Mouse (Mus musculus) limb, embryonic 11.5 days (tissue): Measurements from ENCODE around the gene Slc39a1. TPM values are rescaled to one million over a fixed set of nuclear protein-coding genes. Genes with fewer than 3 reads are reported as not detected.

Experiments used
- ATAC-seq: fragments of 200-750 bp; cut with Nextera tagmentation; 2 replicates; pipeline ENCODE4 v1.8.0; 2017; ENCODE audit warnings: low read depth; ENCODE audit not compliant: insufficient number of reproducible peaks, low FRiP score, low TSS enrichment
- DNase-seq: peaks from one replicate; pipeline ENCODE4 v3.0.0-alpha.2; 2015; ENCODE audit warnings: low spot score
- H3K27ac ChIP-seq: fragments of 300-500 bp; sonication (generic); replicated peaks from 2 replicates; pipeline ENCODE4 v1.5.1; 2014; ENCODE audit warnings: low read depth, mild to moderate bottlenecking, low read length
- H3K27me3 ChIP-seq: fragments of 300-500 bp; sonication (generic); 2 replicates; pipeline ENCODE4 v1.6.1; 2014; ENCODE audit warnings: mild to moderate bottlenecking, low read length, mixed read lengths; ENCODE audit not compliant: control insufficient read depth, insufficient read depth
- H3K36me3 ChIP-seq: fragments of 300-500 bp; sonication (generic); 2 replicates; pipeline ENCODE4 v1.6.1; 2014; ENCODE audit warnings: mild to moderate bottlenecking, low read length, moderate library complexity, mixed read lengths; ENCODE audit not compliant: control insufficient read depth, insufficient read depth
- H3K4me1 ChIP-seq: fragments of 300-500 bp; sonication (generic); 2 replicates; pipeline ENCODE4 v1.6.1; 2014; ENCODE audit warnings: low read length, mixed read lengths; ENCODE audit not compliant: control insufficient read depth, insufficient read depth
- H3K4me2 ChIP-seq: fragments of 300-500 bp; sonication (generic); 2 replicates; pipeline ENCODE4 v1.6.1; 2014; ENCODE audit warnings: low read depth, mild to moderate bottlenecking, moderate library complexity; ENCODE audit not compliant: severe bottlenecking
- H3K4me3 ChIP-seq: fragments of 300-500 bp; sonication (generic); 2 replicates; pipeline ENCODE4 v1.5.1; 2014; ENCODE audit warnings: low read depth, low read length
- H3K9ac ChIP-seq: fragments of 300-500 bp; sonication (generic); 2 replicates; pipeline ENCODE4 v1.6.1; 2014; ENCODE audit warnings: mild to moderate bottlenecking, low read length
- H3K9me3 ChIP-seq: fragments of 300-500 bp; sonication (generic); 2 replicates; pipeline ENCODE4 v1.6.1; 2016; ENCODE audit warnings: low read length; ENCODE audit not compliant: control insufficient read depth
- WGBS: fragments of 180-500 bp; shearing (Covaris S2); extraction: QIAGEN DNeasy Blood & Tissue Kit; methylation state at CpG from one replicate; pipeline ENCODE4 v1.1.7; 2014; 5-methylcytosine and 5-hydroxymethylcytosine counted together
- polyA plus RNA-seq: library from polyadenylated mRNA; unstranded; fragments of >200 nt; fragmentation: Nextera tagmentation; extraction: Ambion mirVana; gene quantifications from 2 replicates; pipeline ENCODE4 v1.2.1, GENCODE M21; 2014

The Slc39a1 gene
- polyA plus RNA-seq, 1 experiment from 2014 or later, result 58.3 TPM

GRCm38 (mm10) chr3:90255784-90256353, 7.9 kb downstream of the Slc39a1 start:
- no peaks in the 10 kb centered on the region for H3K4me1 ChIP-seq
- no peak for ATAC-seq
- H3K27ac ChIP-seq, result no peak overlapping the region
- no peak overlapping the region for H3K9ac ChIP-seq
- H3K36me3 ChIP-seq, result peaks cover 8% of the 10 kb centered on the region
- H3K9me3 ChIP-seq, result no peaks in the 10 kb centered on the region
- no peaks in the 10 kb centered on the region for H3K27me3 ChIP-seq
- DNase-seq, result no peak
- no peak overlapping the region for H3K4me3 ChIP-seq
- no peak overlapping the region for H3K4me2 ChIP-seq
- 93% methylated on average over 14 of the region's 14 CpGs for WGBS

DNA sequence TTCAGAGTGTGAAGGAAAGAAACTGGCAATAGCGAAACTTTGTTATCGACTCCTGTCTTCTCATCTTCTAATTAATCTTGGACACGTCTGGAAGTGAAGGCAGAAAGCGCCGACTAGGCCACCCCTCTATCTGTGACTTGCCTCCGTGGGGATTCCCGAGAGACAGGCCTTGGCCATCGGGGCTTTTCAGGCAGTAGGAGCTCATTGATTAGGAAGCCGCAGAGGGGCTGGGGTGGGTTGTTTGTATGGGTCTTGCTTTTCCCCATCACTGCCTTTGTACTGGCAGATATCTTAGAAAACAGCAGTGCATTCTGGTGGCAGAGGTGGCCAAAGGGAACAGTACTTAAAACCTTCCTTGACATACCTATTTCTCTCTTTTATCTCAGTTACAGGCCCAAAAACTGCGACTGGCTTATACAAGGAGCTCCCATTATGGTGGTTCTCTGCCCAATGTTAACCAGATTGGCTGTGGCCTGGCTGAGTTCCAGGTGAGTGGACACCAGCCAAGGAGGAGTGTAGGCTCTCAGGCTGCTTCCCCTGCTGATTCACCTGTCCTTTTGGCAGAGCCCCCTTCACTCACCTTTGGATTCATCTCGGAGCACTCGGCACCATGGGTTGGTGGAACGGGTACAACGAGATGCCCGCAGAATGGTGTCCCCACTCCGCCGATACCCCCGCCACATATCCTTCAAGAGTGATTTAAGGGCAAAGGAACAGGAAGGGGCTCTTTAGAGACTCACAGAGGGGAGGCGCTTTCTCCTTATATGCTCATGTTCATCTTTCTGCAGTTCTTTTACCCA, 9.0 kb downstream of the Slc39a1 start:
- H3K27ac ChIP-seq, result no peak overlapping the region
- no peaks in the 10 kb centered on the region for H3K27me3 ChIP-seq
- H3K4me2 ChIP-seq, result no peak overlapping the region
- H3K9me3 ChIP-seq, result no peaks in the 10 kb centered on the region
- DNase-seq (no peak), ATAC-seq (no peak)
- no peaks in the 10 kb centered on the region for H3K4me1 ChIP-seq
- H3K4me3 ChIP-seq, result no peak overlapping the region
- no peak overlapping the region for H3K9ac ChIP-seq
- peaks cover 5% of the 10 kb centered on the region; the same call in 1 of the 2 replicates for H3K36me3 ChIP-seq
- WGBS, result 93% methylated on average over 19 of the region's 19 CpGs

DNA sequence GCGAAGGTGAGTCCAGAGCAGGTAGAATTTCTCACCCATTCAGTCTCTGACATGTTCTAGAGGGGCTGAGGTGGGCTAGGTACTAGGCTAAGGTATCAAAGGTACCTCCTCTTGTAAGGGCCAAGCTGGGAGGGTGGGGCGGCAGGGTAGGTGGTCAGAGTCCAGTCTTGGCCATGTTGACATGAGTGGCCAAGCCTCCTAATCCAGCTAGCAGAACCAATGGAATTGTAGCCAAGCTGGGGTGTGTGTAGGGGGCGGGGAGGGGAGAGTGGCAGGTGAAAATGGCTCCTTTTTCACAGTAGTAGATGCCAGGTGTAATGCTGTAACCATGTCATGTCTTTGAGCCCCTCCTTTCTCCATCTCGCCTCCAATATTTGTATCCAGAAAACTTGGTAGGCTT, 10.5 kb downstream of the Slc39a1 start:
- no peaks in the 10 kb centered on the region for H3K27me3 ChIP-seq
- ATAC-seq (no peak), DNase-seq (no peak)
- peaks cover 8% of the 10 kb centered on the region for H3K36me3 ChIP-seq
- H3K9ac ChIP-seq, result no peak overlapping the region
- no peak overlapping the region for H3K4me3 ChIP-seq
- no peaks in the 10 kb centered on the region for H3K9me3 ChIP-seq
- 94% methylated on average over 4 of the region's 4 CpGs for WGBS
- no peak overlapping the region for H3K4me2 ChIP-seq
- H3K27ac ChIP-seq, result no peak overlapping the region
- H3K4me1 ChIP-seq, result no peaks in the 10 kb centered on the region

- Histone ChIP-seq H3K27ac (no peak overlapping the region), H3K4me2 (no peak overlapping the region), H3K9ac (no peak overlapping the region), H3K4me3 (no peak overlapping the region), H3K27me3 (no peaks in the 10 kb centered on the region), H3K36me3 (peaks cover 10% of the 10 kb centered on the region), H3K4me1 (0 out of 2 replicates have a peak, but pooled peaks cover 8% of the 10 kb centered on the region), H3K9me3 (no peaks in the 10 kb centered on the region)
- WGBS, result over 99% methylated on average over 5 of the region's 5 CpGs
- ATAC-seq, result no peak
- no peak for DNase-seq
Observed at GRCm38 (mm10) chr3:90263121-90263771, 15.3 kb downstream of the Slc39a1 start.

DNA sequence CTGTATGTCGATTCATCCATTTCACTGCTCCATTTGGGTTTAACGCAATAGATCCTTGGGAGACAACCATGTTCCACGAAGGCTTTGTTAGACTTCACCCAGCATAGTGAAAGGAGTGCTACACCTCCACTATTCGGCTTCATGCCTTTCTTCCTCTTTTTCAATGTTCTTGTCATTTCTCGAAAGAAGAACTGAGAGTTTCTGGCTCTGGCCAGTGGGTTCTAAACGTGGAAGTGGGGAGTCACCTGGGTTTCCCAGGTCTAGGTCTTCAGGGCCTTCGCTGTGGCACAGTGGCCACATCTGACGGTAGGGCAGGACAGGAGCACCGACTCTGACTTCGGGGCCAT, 16.7 kb downstream of the Slc39a1 start:
- H3K4me2 ChIP-seq, result peak overlapping the region; percentile 71
- no peaks in the 10 kb centered on the region for H3K9me3 ChIP-seq
- H3K27me3 ChIP-seq, result no peaks in the 10 kb centered on the region
- H3K36me3 ChIP-seq, result peaks cover 8% of the 10 kb centered on the region
- H3K9ac ChIP-seq, result no peak overlapping the region; the same call in 1 of the 2 replicates
- no peak for ATAC-seq
- H3K27ac ChIP-seq, result peak overlapping the region; percentile 94; the same call in 1 of the 2 replicates
- no peak for DNase-seq
- H3K4me3 ChIP-seq, result peak overlapping the region; percentile 87
- H3K4me1 ChIP-seq, result 0 out of 2 replicates have a peak, but pooled peaks cover 8% of the 10 kb centered on the region
- WGBS, result 37% methylated on average over 10 of the region's 10 CpGs

- Histone ChIP-seq H3K27me3 (no peaks in the 10 kb centered on the region), H3K4me2 (peak within 1 kb of the TSS; percentile 71), H3K4me3 (peak within 1 kb of the TSS; percentile 87), H3K4me1 (0 out of 2 replicates have a peak, but pooled peaks cover 8% of the 10 kb centered on the region), H3K9me3 (no peaks in the 10 kb centered on the region), H3K36me3 (peaks cover 5% of the 10 kb centered on the region), H3K9ac (peak within 1 kb of the TSS; percentile 94), H3K27ac (peak within 1 kb of the TSS; percentile 94)
- ATAC-seq, result peak; percentile 85
- WGBS, result under 1% methylated on average over 63 of the region's 87 CpGs
- DNase-seq, result peak; percentile 95
Observed at GRCm38 (mm10) chr3:90265034-90265931, 17.3 kb downstream of the Slc39a1 start, which contains the start of gene Dennd4b. Dennd4b (plus strand) TSS chr3:90265185.

DNA sequence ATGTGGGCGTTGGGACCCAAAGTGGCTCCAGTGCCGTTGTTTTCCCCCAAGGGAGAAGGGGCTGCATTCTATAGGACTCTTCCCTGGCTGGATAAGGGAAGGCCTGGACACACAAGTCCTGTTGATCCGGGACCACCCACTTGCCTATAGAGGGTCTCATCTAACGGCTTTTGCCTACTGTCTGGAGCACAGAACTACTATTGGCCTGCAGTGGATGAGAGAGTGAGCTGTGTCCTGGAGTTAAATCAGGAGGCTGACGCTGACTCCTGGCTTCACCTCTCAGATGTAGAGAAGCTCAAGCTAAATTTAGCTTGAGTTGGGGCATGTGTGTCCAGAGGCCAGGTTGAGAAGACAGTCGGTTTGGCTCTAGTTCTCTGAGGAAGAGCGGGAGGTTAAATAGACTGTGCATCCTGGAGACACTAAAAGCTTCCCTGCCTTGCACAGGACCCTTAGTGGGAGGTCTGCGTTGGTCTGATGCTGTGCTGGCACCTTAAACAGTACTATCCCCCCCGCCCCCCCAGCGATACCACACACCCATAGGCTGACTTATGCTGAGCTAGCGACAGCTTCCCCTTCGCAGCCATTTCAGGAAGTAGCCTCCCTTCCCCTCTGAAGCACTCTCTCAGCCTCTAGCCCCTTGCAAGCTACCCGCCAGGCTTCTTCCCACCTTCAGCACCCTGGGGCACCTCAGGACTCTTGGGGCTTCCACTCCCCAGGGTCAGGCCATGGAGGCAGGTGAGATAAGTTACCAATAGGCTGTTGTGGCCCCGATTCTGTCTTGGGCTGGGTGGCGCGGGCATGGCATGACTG, 18.2 kb downstream of the Slc39a1 start:
- WGBS, result 25% methylated on average over 16 of the region's 16 CpGs
- H3K4me1 ChIP-seq, result 0 out of 2 replicates have a peak, but pooled peaks cover 8% of the 10 kb centered on the region
- peaks cover 5% of the 10 kb centered on the region for H3K36me3 ChIP-seq
- H3K4me3 ChIP-seq, result peak overlapping the region; percentile 87
- no peak for DNase-seq
- H3K27ac ChIP-seq, result peak overlapping the region; percentile 94
- ATAC-seq, result peak; percentile 35; the same call in 1 of the 2 replicates
- peak overlapping the region; percentile 94 for H3K9ac ChIP-seq
- no peaks in the 10 kb centered on the region for H3K9me3 ChIP-seq
- H3K4me2 ChIP-seq, result peak overlapping the region; percentile 71
- no peaks in the 10 kb centered on the region for H3K27me3 ChIP-seq
